Mouse (Mus musculus): Measurements from ENCODE around the gene Wdr1. TPM values are rescaled to one million over a fixed set of nuclear protein-coding genes. Genes with fewer than 3 reads are reported as not detected.

Gene Wdr1
- polyA plus RNA-seq, 1 experiment from 2014 or later, result 173 TPM

- Histone ChIP-seq H3K9me3 (ENCODE audit: control insufficient read depth) (no peaks in the 10 kb centered on the region), H3K27ac (ENCODE audit: low read depth, low read length) (no peak overlapping the region), H3K4me1 (replicated peaks; ENCODE audit: control insufficient read depth, insufficient read depth, low read length) (no peaks in the 10 kb centered on the region), H3K4me3 (ENCODE audit: low read depth, low read length) (no peak overlapping the region), H3K9ac (ENCODE audit: low read depth, low read length) (no peak overlapping the region), H3K27me3 (replicated peaks; ENCODE audit: control insufficient read depth, insufficient read depth, low read length) (no peaks in the 10 kb centered on the region), H3K4me2 (replicated peaks; ENCODE audit: low read depth) (no peak overlapping the region), H3K36me3 (ENCODE audit: control insufficient read depth, insufficient read depth) (no peaks in the 10 kb centered on the region)
- WGBS, result 84% methylated on average over 7 of the region's 7 CpGs
- ATAC-seq, result 0 out of 2 replicates have a peak, but pooled peaks have one; percentile 22
- TF ChIP-seq CTCF (IDR thresholded peaks at IDR 0.05; ENCODE audit: low read depth), result no peak
Measured at GRCm38 (mm10) chr5:38499316-38499811, 63.7 kb downstream of the Wdr1 start.

- H3K4me3 ChIP-seq (ENCODE audit: low read depth, low read length), result no peak overlapping the region
- 39% methylated on average over 5 of the region's 5 CpGs for WGBS
- no peaks in the 10 kb centered on the region for H3K27me3 ChIP-seq (replicated peaks; ENCODE audit: control insufficient read depth, insufficient read depth, low read length)
- no peak for TF ChIP-seq CTCF (IDR thresholded peaks at IDR 0.05; ENCODE audit: low read depth)
- peak; percentile 66 for ATAC-seq
- H3K36me3 ChIP-seq (ENCODE audit: control insufficient read depth, insufficient read depth), result no peaks in the 10 kb centered on the region
- H3K4me2 ChIP-seq (replicated peaks; ENCODE audit: low read depth), result no peak overlapping the region
- no peaks in the 10 kb centered on the region for H3K4me1 ChIP-seq (replicated peaks; ENCODE audit: control insufficient read depth, insufficient read depth, low read length)
- H3K9me3 ChIP-seq (ENCODE audit: control insufficient read depth), result no peaks in the 10 kb centered on the region
- H3K27ac ChIP-seq (ENCODE audit: low read depth, low read length), result no peak overlapping the region
- no peak overlapping the region for H3K9ac ChIP-seq (ENCODE audit: low read depth, low read length)
Measured at GRCm38 (mm10) chr5:38498479-38498878, 64.5 kb downstream of the Wdr1 start.

- H3K27me3 ChIP-seq (replicated peaks; ENCODE audit: control insufficient read depth, insufficient read depth, low read length), result no peaks in the 10 kb centered on the region
- H3K9ac ChIP-seq (ENCODE audit: low read depth, low read length), result no peak overlapping the region
- H3K36me3 ChIP-seq (ENCODE audit: control insufficient read depth, insufficient read depth), result no peaks in the 10 kb centered on the region
- no peak overlapping the region for H3K4me3 ChIP-seq (ENCODE audit: low read depth, low read length)
- H3K4me1 ChIP-seq (replicated peaks; ENCODE audit: control insufficient read depth, insufficient read depth, low read length), result no peaks in the 10 kb centered on the region
- no peaks in the 10 kb centered on the region for H3K9me3 ChIP-seq (ENCODE audit: control insufficient read depth)
- ATAC-seq, result no peak
- WGBS, result 66% methylated on average over 8 of the region's 8 CpGs
- TF ChIP-seq CTCF (IDR thresholded peaks at IDR 0.05; ENCODE audit: low read depth), result no peak
- no peak overlapping the region for H3K27ac ChIP-seq (ENCODE audit: low read depth, low read length)
- H3K4me2 ChIP-seq (replicated peaks; ENCODE audit: low read depth), result no peak overlapping the region
Measured at GRCm38 (mm10) chr5:38496491-38497057, 66.4 kb downstream of the Wdr1 start.

DNA sequence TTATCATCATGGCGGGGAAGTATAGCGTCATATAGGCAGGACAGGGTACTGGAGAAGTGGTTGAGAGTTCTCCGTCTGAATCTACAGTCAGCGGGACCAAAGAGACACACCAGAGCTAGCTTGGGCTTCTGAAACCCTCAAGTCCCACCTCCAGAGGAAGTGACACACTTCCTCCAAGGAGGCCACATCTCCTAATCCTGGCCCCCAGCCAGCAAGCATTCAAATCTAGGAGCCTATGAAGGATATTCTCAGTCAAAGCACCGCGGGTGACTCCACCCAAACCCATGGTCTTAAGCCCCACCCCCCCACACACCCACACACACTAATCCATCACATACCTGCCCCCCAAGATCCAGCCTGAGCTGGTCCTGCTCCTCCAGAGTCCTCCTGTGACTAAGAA is 69.1 kb downstream of the Wdr1 start:
- H3K4me1 ChIP-seq (replicated peaks; ENCODE audit: control insufficient read depth, insufficient read depth, low read length), result no peaks in the 10 kb centered on the region
- H3K36me3 ChIP-seq (ENCODE audit: control insufficient read depth, insufficient read depth), result no peaks in the 10 kb centered on the region
- no peaks in the 10 kb centered on the region for H3K9me3 ChIP-seq (ENCODE audit: control insufficient read depth)
- WGBS, result 91% methylated on average over 6 of the region's 6 CpGs
- no peak overlapping the region for H3K9ac ChIP-seq (ENCODE audit: low read depth, low read length)
- no peak overlapping the region for H3K4me2 ChIP-seq (replicated peaks; ENCODE audit: low read depth)
- no peaks in the 10 kb centered on the region for H3K27me3 ChIP-seq (replicated peaks; ENCODE audit: control insufficient read depth, insufficient read depth, low read length)
- no peak overlapping the region for H3K4me3 ChIP-seq (ENCODE audit: low read depth, low read length)
- TF ChIP-seq CTCF (IDR thresholded peaks at IDR 0.05; ENCODE audit: low read depth), result no peak
- ATAC-seq, result no peak
- H3K27ac ChIP-seq (ENCODE audit: low read depth, low read length), result no peak overlapping the region

GRCm38 (mm10) chr5:38491763-38492162 is 71.3 kb downstream of the Wdr1 start:
- no peak overlapping the region for H3K9ac ChIP-seq (ENCODE audit: low read depth, low read length)
- no peaks in the 10 kb centered on the region for H3K9me3 ChIP-seq (ENCODE audit: control insufficient read depth)
- H3K4me2 ChIP-seq (replicated peaks; ENCODE audit: low read depth), result no peak overlapping the region
- no peak for ATAC-seq
- no peaks in the 10 kb centered on the region for H3K27me3 ChIP-seq (replicated peaks; ENCODE audit: control insufficient read depth, insufficient read depth, low read length)
- no peak overlapping the region for H3K4me3 ChIP-seq (ENCODE audit: low read depth, low read length)
- no peaks in the 10 kb centered on the region for H3K4me1 ChIP-seq (replicated peaks; ENCODE audit: control insufficient read depth, insufficient read depth, low read length)
- TF ChIP-seq CTCF (IDR thresholded peaks at IDR 0.05; ENCODE audit: low read depth), result no peak
- 44% methylated on average over 8 of the region's 8 CpGs for WGBS
- no peaks in the 10 kb centered on the region for H3K36me3 ChIP-seq (ENCODE audit: control insufficient read depth, insufficient read depth)
- H3K27ac ChIP-seq (ENCODE audit: low read depth, low read length), result no peak overlapping the region

DNA sequence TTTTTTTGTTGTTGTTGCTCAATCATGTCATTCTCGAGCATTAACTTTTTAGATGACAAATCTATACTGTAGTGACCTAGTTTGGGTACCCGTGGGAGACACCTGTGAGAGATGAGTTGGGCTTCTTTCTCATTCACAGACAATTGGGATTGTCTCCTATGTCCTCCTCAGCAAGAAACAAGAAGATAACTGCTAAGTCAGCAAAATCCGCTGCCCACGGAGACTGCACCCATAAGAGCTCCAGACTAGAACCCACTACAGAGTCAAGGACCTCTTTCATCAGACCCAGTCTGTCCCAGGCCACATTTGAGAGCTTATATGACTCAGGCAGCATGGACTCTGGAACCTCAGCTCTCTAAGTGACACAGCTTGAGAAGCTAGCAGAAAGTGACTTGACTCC is 73.3 kb downstream of the Wdr1 start:
- no peaks in the 10 kb centered on the region for H3K27me3 ChIP-seq (replicated peaks; ENCODE audit: control insufficient read depth, insufficient read depth, low read length)
- no peak overlapping the region for H3K27ac ChIP-seq (ENCODE audit: low read depth, low read length)
- no peak for TF ChIP-seq CTCF (IDR thresholded peaks at IDR 0.05; ENCODE audit: low read depth)
- WGBS, result 84% methylated on average over 4 of the region's 4 CpGs
- no peak overlapping the region for H3K4me3 ChIP-seq (ENCODE audit: low read depth, low read length)
- H3K4me2 ChIP-seq (replicated peaks; ENCODE audit: low read depth), result no peak overlapping the region
- H3K9ac ChIP-seq (ENCODE audit: low read depth, low read length), result no peak overlapping the region
- no peaks in the 10 kb centered on the region for H3K9me3 ChIP-seq (ENCODE audit: control insufficient read depth)
- H3K36me3 ChIP-seq (ENCODE audit: control insufficient read depth, insufficient read depth), result no peaks in the 10 kb centered on the region
- no peak for ATAC-seq
- H3K4me1 ChIP-seq (replicated peaks; ENCODE audit: control insufficient read depth, insufficient read depth, low read length), result no peaks in the 10 kb centered on the region
